Comparison of ENCODE assay signal across 20 mouse cellular contexts in genomic region chr1:151679883-151680613, GRCm38 (mm10).
A peak's percentile ranks its signal among the peaks of the same experiment; 100 is the strongest.
DNase-seq lines count a peak whose midpoint lies in the region; ATAC-seq and TF ChIP-seq lines count a peak whose summit lies in the region.
"Had no signal": no experiment of that assay in that cellular context is flagged by ENCODE, and none has a peak within 500 bp of the region (broad histone marks: within the 10 kb centered on the region; RNA-seq: fewer than 3 reads in every experiment).

No protein-coding gene starts in this region.

- ATAC-seq in liver, postnatal 0 days: 0 out of 2 replicates have a peak, but pooled peaks have one; percentile 17
- ATAC-seq: forebrain, embryonic 14.5 days had no signal

- TF ChIP-seq EP300 in liver, postnatal 0 days (IDR thresholded peaks at IDR 0.05; ENCODE audit: low read depth): no peak

- TF ChIP-seq POLR2A in embryonic fibroblast, embryonic 13.5 days (IDR thresholded peaks at IDR 0.05; ENCODE audit: low read depth, low read length): no peak

- no peaks in the 10 kb centered on the region for H3K36me3 ChIP-seq in liver, postnatal 0 days (replicated peaks; ENCODE audit: insufficient read depth, low read length)
- H3K36me3 ChIP-seq: heart, embryonic 12.5 days; limb, embryonic 13.5 days had no signal

- no peak overlapping the region for H3K9ac ChIP-seq in liver, postnatal 0 days (replicated peaks)
- H3K9ac ChIP-seq: heart, embryonic 12.5 days; limb, embryonic 13.5 days had no signal

- no peak for DNase-seq in gastrocnemius, adult 2 months
- no peak for DNase-seq in gastrocnemius, postnatal 14 days
- no peak for DNase-seq in liver, postnatal 0 days
- DNase-seq in liver (no peak), NIH3T3 (ENCODE audit: low read depth) (peak; percentile 53)
- no peak for DNase-seq in left cerebral cortex, adult 8-10 months (ENCODE audit: low spot score in 2 of 2)
- DNase-seq in ovary, postnatal 10 days (ENCODE audit: low spot score): no peak
- DNase-seq: cerebellum, adult 9-11 months; gastrocnemius, postnatal 36 days; heart, postnatal 36 days; kidney, adult 18-20 months; lung, postnatal 10 days; right cerebral cortex, adult 18-20 months; thymus, postnatal 4 days had no signal

- no peaks in the 10 kb centered on the region for H3K27me3 ChIP-seq in liver, postnatal 0 days (ENCODE audit: insufficient read depth, low read length)
- H3K27me3 ChIP-seq: heart, embryonic 12.5 days; limb, embryonic 13.5 days had no signal

- peak overlapping the region; percentile 43; the same call in 1 of the 2 replicates for H3K27ac ChIP-seq in gastrocnemius, adult 2 months
- H3K27ac ChIP-seq in liver, postnatal 0 days (ENCODE audit: low read depth): no peak overlapping the region
- H3K27ac ChIP-seq in embryonic fibroblast, embryonic 13.5 days (ENCODE audit: insufficient read depth, low read length): peak overlapping the region; percentile 65
- H3K27ac ChIP-seq: kidney, postnatal 0 days; limb, embryonic 13.5 days had no signal

- TF ChIP-seq CTCF in gastrocnemius, adult 2 months (IDR thresholded peaks at IDR 0.05): no peak
- TF ChIP-seq CTCF in liver, postnatal 0 days (IDR thresholded peaks at IDR 0.05; ENCODE audit: low read depth): no peak
- TF ChIP-seq CTCF in embryonic fibroblast, embryonic 13.5 days (IDR thresholded peaks at IDR 0.05; ENCODE audit: borderline replicate concordance, insufficient read depth, low read length): no peak

- H3K4me1 ChIP-seq in liver, postnatal 0 days (ENCODE audit: insufficient read depth): no peaks in the 10 kb centered on the region
- H3K4me1 ChIP-seq in embryonic fibroblast, embryonic 13.5 days (ENCODE audit: control insufficient read depth, insufficient read depth, low read length): peaks cover 36% of the 10 kb centered on the region

- WGBS in liver, postnatal 0 days (ENCODE audit: insufficient replicate concordance): 92% methylated on average over 4 of the region's 4 CpGs

- H3K9me3 ChIP-seq in liver, postnatal 0 days (ENCODE audit: low read length): no peaks in the 10 kb centered on the region
- H3K9me3 ChIP-seq: heart, embryonic 12.5 days; limb, embryonic 13.5 days; megakaryocyte, embryonic 14.5 days had no signal

- intact Hi-C loops in gastrocnemius, adult 2 months (cut with DNase I): no loop called here
- intact Hi-C loops in gastrocnemius, postnatal 14 days (cut with DNase I; ENCODE audit: low total_unique reads): no loop called here

- no peak overlapping the region for H3K4me3 ChIP-seq in gastrocnemius, adult 2 months
- no peak overlapping the region for H3K4me3 ChIP-seq in liver, postnatal 0 days (ENCODE audit: low read depth, low read length)
- no peak overlapping the region for H3K4me3 ChIP-seq in embryonic fibroblast, embryonic 13.5 days (ENCODE audit: insufficient read depth, low read length)
- H3K4me3 ChIP-seq: heart, embryonic 12.5 days; limb, embryonic 13.5 days; megakaryocyte, embryonic 14.5 days had no signal

- no peak overlapping the region for H3K4me2 ChIP-seq in liver, postnatal 0 days (ENCODE audit: low read depth, low read length)
- H3K4me2 ChIP-seq: heart, embryonic 12.5 days; limb, embryonic 13.5 days had no signal
